Mouse (Mus musculus) liver, postnatal 0 days (tissue): ENCODE results near the gene Pla2g2d.

Experiments used
- CTCF ChIP-seq: sonication (generic); IDR thresholded peaks from 2 replicates; pipeline ENCODE4 v1.5.1; 2016; ENCODE audit warnings: antibody characterized with exemption, low read depth
- EP300 ChIP-seq: IDR thresholded peaks from 2 replicates; pipeline ENCODE4 v1.6.1; 2016; ENCODE audit warnings: antibody characterized with exemption, low read depth, mild to moderate bottlenecking

DNA sequence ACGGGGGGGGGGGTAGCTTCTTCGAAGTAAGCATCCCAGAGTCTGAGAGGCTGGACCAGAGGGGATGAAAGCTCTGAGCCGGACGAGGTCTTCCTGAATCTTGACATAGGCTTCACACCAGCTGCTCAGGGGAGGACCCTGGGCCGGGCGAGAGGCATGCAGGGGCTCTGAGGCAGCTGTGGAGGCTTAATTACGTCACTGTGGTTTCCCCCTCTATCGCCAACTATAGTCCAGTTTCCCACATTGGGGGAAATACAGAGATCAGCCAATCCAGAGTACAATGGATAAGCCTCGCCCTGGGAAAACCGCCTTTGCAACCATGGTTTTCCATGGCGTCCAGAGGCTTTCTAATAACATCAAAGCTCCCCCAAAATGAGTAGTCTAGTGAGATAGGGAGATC lies 51.6 kb downstream of the Pla2g2d start:
- no peak for TF ChIP-seq CTCF
- TF ChIP-seq EP300: no peak
